Mouse (Mus musculus): ENCODE measurements at regions not wholly inside any gene's neighbourhood (a gene's known extent, or its start where the extent isn't known, plus 50 kb on each side); places are given as distances from the start of the nearest gene placed in this dataset.
A peak's percentile ranks its signal among the peaks of the same experiment; 100 is the strongest.

DNA sequence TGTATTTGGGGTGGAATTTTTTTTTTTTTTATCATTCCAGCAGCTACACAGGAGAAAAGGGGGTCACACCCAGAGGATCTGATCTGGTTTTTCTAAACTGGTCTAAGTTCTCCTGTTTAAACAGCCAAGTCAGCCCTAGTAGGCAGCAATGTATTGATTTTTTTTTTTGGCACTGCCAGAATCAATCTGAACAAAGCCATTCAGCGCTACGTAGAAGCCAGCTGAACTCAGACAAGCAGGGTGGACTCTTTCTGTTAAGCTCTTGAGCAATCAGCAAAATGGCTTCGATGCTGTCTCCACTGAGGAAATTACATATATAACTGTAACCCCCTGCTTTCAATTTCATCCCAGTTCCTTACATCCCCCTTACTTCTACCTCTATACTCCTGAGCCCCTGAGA is 230.5 kb downstream of the Gm45692 start:
- WGBS, result 91% methylated on average over 3 of the region's 3 CpGs
- Histone ChIP-seq H3K9ac (no peak overlapping the region), H3K27ac (no peak overlapping the region), H3K9me3 (no peaks in the 10 kb centered on the region), H3K4me1 (replicated peaks) (0 out of 2 replicates have a peak, but pooled peaks cover 13% of the 10 kb centered on the region), H3K4me3 (replicated peaks) (no peak overlapping the region), H3K27me3 (replicated peaks) (no peaks in the 10 kb centered on the region), H3K36me3 (no peaks in the 10 kb centered on the region), H3K4me2 (replicated peaks) (no peak overlapping the region)
- no peak for ATAC-seq

DNA sequence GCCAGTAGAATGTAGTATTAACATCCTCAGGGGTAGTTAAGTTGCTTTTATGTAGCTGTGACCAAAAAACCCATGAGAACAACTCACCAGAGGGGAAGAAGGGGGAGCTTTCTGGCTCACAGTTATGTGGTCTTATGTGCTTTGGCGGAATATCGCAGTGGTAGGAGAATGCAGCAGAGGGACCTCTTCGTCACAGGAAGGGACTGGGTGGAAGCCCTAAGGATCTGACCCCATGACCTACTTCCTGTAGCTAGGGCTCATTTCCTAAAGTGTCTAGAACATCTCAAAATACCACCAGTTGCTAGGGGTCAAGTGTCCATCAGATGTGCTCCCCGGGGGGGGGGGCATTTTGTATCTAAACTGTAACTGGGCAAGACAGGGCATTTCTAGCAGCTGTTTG is 231.3 kb downstream of the Gm45692 start:
- H3K4me3 ChIP-seq (replicated peaks), result no peak overlapping the region
- no peak overlapping the region for H3K4me2 ChIP-seq (replicated peaks)
- H3K9ac ChIP-seq, result no peak overlapping the region
- 0 out of 2 replicates have a peak, but pooled peaks cover 13% of the 10 kb centered on the region for H3K4me1 ChIP-seq (replicated peaks)
- no peak for ATAC-seq
- WGBS, result 74% methylated on average over 4 of the region's 4 CpGs
- H3K36me3 ChIP-seq, result no peaks in the 10 kb centered on the region
- H3K27ac ChIP-seq, result 0 out of 2 replicates have a peak overlapping the region, but pooled peaks have one; percentile 15
- H3K9me3 ChIP-seq, result no peaks in the 10 kb centered on the region
- no peaks in the 10 kb centered on the region for H3K27me3 ChIP-seq (replicated peaks)

DNA sequence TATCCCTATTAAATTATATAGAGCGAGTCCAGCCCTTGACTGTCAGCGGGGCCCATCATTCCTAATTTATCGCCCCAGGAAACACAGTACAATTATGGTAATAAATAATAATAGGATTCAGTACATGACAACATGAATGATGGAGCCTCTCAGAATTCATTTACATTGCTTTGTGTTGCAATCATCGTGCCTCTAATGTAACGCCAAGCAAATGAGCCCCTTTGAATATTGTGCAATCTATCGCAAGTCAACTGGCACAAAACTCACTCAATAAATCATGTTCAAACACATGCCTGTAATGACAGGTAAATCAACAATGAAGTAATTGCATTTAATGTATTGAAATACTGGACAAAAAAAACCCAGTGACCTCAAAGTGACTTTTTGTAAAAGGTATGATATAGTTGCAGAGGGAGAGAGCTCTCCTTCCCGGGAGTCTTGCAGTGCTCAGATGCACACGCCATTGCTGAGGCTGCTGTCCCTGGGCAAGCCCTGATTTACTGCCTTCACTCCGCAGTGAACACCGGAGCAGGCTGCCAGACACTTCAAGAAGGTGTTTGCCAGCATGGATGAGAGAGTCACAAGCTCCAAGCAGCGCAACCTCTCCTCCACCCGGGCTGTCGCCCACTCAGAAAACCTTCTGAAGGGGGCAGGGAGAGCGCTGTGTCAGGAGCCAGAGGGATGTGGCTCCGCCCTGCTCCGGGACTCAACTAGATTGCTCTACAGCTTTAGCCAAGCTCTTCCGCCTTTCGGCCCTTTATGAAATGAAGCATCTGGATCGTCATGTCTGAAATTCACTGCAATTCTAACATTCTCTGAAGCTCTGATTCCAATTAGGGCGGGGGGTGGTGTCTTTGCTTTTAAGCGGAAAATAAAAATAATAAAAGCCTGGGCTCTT is 232.6 kb downstream of the Gm45692 start:
- Histone ChIP-seq H3K4me1 (replicated peaks) (0 out of 2 replicates have a peak, but pooled peaks cover 13% of the 10 kb centered on the region), H3K27me3 (replicated peaks) (no peaks in the 10 kb centered on the region), H3K36me3 (no peaks in the 10 kb centered on the region), H3K27ac (peak overlapping the region; percentile 93), H3K9me3 (no peaks in the 10 kb centered on the region), H3K4me3 (replicated peaks) (peak overlapping the region; percentile 31), H3K4me2 (replicated peaks) (peak overlapping the region; percentile 83), H3K9ac (0 out of 2 replicates have a peak overlapping the region, but pooled peaks have one; percentile 24)
- ATAC-seq, result peak; percentile 92
- WGBS, result 17% methylated on average over 21 of the region's 21 CpGs

DNA sequence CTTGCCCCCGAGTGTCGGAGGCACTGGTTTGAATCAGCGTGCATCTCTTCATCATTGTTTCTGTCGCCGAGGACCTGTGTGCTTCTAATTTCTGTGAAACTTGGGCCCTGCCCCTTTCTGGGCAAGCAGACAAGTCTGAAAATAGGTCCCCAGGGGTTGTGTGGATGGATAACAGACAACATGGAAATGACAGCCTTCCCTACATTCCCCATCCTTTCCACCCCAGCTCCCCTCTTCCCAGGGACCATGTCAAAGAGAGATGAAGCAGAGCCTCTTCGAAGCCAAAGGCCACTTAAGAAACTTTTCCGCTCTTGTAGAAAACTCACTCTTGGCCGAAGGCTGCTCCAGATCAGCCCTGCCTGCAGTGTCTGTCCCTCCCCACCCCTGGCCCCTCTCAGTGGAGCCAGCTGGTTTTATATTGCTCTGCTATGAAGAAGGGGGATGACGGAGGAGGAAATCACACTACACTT is 233.2 kb downstream of the Gm45692 start:
- H3K27me3 ChIP-seq (replicated peaks), result no peaks in the 10 kb centered on the region
- H3K9ac ChIP-seq, result no peak overlapping the region
- peak; percentile 88 for ATAC-seq
- no peaks in the 10 kb centered on the region for H3K9me3 ChIP-seq
- H3K4me1 ChIP-seq (replicated peaks), result 0 out of 2 replicates have a peak, but pooled peaks cover 13% of the 10 kb centered on the region
- H3K36me3 ChIP-seq, result no peaks in the 10 kb centered on the region
- WGBS, result 31% methylated on average over 9 of the region's 9 CpGs
- H3K4me3 ChIP-seq (replicated peaks), result peak overlapping the region; percentile 31
- H3K27ac ChIP-seq, result peak overlapping the region; percentile 93
- peak overlapping the region; percentile 83 for H3K4me2 ChIP-seq (replicated peaks)

DNA sequence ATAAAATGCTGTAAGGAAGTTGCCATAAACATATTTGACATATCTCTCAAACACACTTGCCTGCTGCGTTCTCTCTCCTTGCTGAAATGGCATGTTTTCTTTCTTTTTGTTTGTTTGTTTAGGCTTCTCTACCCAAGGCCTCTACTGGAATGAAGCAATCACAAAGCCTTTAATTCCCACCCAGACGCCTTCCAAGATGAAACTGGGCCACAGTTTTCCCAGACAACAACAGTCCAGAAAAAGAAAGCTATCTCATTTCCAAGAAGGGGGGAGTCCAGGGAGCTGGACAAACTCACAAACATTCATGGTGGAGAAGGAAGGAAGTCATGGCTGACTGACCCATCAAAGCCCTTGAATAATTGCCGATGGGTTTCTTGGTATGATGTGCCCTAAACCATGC is 234.1 kb downstream of the Gm45692 start:
- no peaks in the 10 kb centered on the region for H3K9me3 ChIP-seq
- H3K4me2 ChIP-seq (replicated peaks), result no peak overlapping the region
- no peaks in the 10 kb centered on the region for H3K27me3 ChIP-seq (replicated peaks)
- no peak overlapping the region for H3K9ac ChIP-seq
- H3K4me1 ChIP-seq (replicated peaks), result 0 out of 2 replicates have a peak, but pooled peaks cover 13% of the 10 kb centered on the region
- peak overlapping the region; percentile 93 for H3K27ac ChIP-seq
- H3K4me3 ChIP-seq (replicated peaks), result no peak overlapping the region
- no peaks in the 10 kb centered on the region for H3K36me3 ChIP-seq
- WGBS, result 50% methylated on average over 3 of the region's 3 CpGs
- ATAC-seq, result no peak

DNA sequence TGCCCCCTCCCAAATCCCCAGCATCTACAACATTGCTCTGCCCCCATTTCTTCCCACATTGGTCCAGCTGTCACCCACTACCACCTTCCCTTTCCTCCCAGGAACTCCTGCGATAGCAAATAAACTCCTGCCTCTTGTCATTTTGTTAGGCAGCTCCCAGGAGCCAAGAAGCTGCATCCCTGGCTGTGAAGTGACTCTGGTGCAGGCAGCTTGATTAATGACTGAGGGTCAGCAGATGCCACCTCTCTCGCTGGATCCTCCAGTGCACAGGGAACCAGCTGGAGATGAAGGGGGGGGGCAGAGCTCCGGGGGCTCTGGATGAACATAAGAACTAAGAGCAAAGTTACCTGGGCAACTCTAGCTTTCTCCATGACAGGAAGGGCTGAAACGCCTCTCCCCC is 235.2 kb downstream of the Gm45692 start:
- Histone ChIP-seq H3K4me3 (replicated peaks) (no peak overlapping the region), H3K4me2 (replicated peaks) (no peak overlapping the region), H3K9me3 (no peaks in the 10 kb centered on the region), H3K27me3 (replicated peaks) (no peaks in the 10 kb centered on the region), H3K4me1 (replicated peaks) (0 out of 2 replicates have a peak, but pooled peaks cover 13% of the 10 kb centered on the region), H3K9ac (no peak overlapping the region), H3K27ac (no peak overlapping the region), H3K36me3 (no peaks in the 10 kb centered on the region)
- ATAC-seq, result no peak
- 24% methylated on average over 4 of the region's 4 CpGs for WGBS

DNA sequence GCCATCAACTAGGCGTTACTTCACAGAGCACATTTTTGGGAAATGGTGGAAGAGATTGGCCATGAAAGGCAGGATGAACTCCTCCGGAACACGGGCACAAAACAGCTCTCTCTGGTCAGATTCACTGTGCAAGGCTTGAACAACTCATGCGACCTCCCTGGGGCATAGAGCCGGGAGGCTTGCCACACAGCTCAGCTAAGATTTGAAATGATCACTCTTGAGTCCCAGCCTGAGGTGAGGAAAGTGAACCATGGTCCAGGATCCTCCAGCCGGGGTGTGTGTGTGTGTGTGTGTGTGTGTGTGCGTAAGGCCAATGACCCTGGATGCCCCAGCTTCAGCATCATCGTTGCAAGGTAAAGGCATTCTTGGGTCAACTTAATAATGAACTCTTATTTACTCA is 237.5 kb downstream of the Gm45692 start:
- Histone ChIP-seq H3K4me1 (replicated peaks) (0 out of 2 replicates have a peak, but pooled peaks cover 7% of the 10 kb centered on the region), H3K27ac (no peak overlapping the region), H3K4me2 (replicated peaks) (no peak overlapping the region), H3K4me3 (replicated peaks) (no peak overlapping the region), H3K9me3 (no peaks in the 10 kb centered on the region), H3K27me3 (replicated peaks) (no peaks in the 10 kb centered on the region), H3K9ac (no peak overlapping the region), H3K36me3 (no peaks in the 10 kb centered on the region)
- 77% methylated on average over 8 of the region's 8 CpGs for WGBS
- ATAC-seq, result no peak

DNA sequence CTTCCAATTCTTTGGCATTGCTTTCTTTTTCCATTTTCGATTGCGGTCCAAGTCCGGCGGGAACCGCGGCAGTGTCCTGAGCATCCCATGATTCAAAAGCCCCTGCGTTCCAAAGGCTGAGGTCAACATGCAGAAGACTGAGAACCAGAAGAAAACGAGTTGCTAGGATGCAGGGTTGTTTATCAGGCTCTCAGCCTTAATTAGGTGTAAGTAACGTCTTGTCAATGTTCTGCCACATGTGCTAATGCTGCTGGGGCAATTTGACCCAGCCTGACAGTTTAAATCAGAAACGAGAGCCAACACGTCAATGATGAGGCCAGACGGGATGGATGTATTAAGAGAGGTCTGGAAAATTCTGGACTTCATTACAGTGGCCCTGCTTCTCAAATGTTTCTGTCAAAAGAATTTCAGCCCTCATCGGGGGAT is 239.4 kb downstream of the Gm45692 start:
- 80% methylated on average over 13 of the region's 13 CpGs for WGBS
- H3K27ac ChIP-seq, result no peak overlapping the region
- H3K27me3 ChIP-seq (replicated peaks), result no peaks in the 10 kb centered on the region
- H3K36me3 ChIP-seq, result no peaks in the 10 kb centered on the region
- 0 out of 2 replicates have a peak, but pooled peaks cover 4% of the 10 kb centered on the region for H3K4me1 ChIP-seq (replicated peaks)
- no peak overlapping the region for H3K4me2 ChIP-seq (replicated peaks)
- no peak overlapping the region for H3K9ac ChIP-seq
- no peak overlapping the region for H3K4me3 ChIP-seq (replicated peaks)
- no peak for ATAC-seq
- no peaks in the 10 kb centered on the region for H3K9me3 ChIP-seq

DNA sequence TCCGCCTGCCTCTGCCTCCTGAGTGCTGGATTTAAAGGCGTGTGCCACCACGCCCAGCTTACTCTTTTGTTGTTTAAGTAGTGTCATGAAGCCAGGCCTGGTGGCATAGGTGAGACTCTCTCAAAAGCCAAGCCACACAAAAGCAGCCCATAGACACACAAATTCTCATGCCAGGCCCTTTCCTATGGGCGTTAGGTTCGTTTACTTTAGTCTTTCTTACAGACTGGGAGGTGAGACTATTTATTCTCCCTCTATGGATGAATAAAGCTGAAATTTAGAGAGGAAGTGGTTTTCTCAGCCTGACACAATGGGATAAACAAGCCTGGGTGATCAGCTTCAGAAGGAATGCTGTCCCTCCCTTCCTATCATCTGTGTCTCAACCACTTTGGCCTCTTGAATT is 243.0 kb downstream of the Gm45692 start:
- ATAC-seq, result no peak
- Histone ChIP-seq H3K27me3 (replicated peaks) (no peaks in the 10 kb centered on the region), H3K9me3 (no peaks in the 10 kb centered on the region), H3K9ac (no peak overlapping the region), H3K4me2 (replicated peaks) (no peak overlapping the region), H3K27ac (no peak overlapping the region), H3K4me3 (replicated peaks) (no peak overlapping the region), H3K4me1 (replicated peaks) (no peaks in the 10 kb centered on the region), H3K36me3 (no peaks in the 10 kb centered on the region)
- 83% methylated on average over 5 of the region's 5 CpGs for WGBS

DNA sequence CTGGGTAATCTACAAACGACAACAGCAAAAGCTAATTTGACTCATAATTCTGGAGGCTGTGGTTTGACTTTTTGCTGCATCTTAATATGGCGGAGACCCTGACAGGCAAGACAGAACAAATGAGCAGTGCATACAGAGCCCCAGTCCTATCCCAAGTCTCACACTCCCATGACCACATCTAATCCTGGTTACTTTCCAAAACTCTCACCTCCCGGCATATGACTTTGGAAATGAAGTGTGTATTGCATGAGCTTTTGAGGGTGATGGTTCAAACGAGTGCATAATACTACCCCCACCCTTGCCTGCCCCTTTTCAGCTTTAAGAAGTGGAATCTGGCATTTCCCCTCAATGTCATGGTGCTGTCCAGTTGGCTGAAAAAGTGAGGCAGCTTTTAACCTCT is 244.3 kb downstream of the Gm45692 start:
- no peak overlapping the region for H3K9ac ChIP-seq
- no peaks in the 10 kb centered on the region for H3K9me3 ChIP-seq
- WGBS, result 85% methylated on average over 4 of the region's 4 CpGs
- ATAC-seq, result no peak
- H3K27ac ChIP-seq, result no peak overlapping the region
- no peaks in the 10 kb centered on the region for H3K36me3 ChIP-seq
- no peaks in the 10 kb centered on the region for H3K4me1 ChIP-seq (replicated peaks)
- H3K27me3 ChIP-seq (replicated peaks), result no peaks in the 10 kb centered on the region
- no peak overlapping the region for H3K4me2 ChIP-seq (replicated peaks)
- H3K4me3 ChIP-seq (replicated peaks), result no peak overlapping the region

DNA sequence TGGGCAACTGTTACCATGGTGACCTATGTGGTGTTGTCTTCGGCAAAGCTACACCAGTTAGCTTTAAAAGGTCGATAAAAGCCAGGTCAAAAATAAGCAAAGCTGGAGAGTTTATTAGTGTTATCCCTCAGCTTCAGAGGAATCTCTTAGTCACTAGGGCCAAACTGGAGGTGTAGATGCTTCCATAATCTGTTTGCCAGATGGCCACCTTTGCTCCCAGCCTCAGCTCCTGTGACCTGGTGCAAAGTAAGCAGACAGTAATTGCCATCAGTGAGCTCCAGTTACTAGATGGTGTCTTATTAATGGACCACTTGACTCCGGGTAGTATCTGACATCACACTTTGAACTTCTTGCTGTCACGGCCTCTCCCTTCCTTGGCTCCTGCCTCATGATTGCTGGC is 245.3 kb downstream of the Gm45692 start:
- WGBS, result 50% methylated on average over 4 of the region's 4 CpGs
- no peaks in the 10 kb centered on the region for H3K4me1 ChIP-seq (replicated peaks)
- no peaks in the 10 kb centered on the region for H3K27me3 ChIP-seq (replicated peaks)
- H3K9me3 ChIP-seq, result no peaks in the 10 kb centered on the region
- ATAC-seq, result no peak
- H3K36me3 ChIP-seq, result no peaks in the 10 kb centered on the region
- no peak overlapping the region for H3K9ac ChIP-seq
- H3K27ac ChIP-seq, result no peak overlapping the region
- no peak overlapping the region for H3K4me2 ChIP-seq (replicated peaks)
- no peak overlapping the region for H3K4me3 ChIP-seq (replicated peaks)

DNA sequence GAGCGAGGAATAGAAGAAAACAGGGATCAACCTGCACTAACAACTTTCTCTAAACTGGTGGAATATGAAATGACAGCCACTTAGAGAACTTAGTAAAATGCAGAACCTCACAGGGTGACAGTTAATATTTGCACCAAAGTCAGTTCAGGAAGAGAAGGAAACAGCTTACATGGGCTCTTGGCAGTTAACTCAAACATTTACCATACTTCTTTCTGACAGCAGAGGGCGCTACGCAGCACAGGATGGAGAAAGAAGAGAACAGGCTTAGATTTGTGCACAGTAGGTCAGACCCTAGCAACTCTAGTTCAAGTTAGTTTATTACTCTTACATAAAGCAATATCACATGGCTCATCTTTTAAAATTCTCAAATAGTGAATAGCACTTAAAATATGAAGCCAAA is 261.3 kb downstream of the Gm45692 start:
- Histone ChIP-seq H3K9ac (no peak overlapping the region), H3K4me2 (replicated peaks) (no peak overlapping the region), H3K27me3 (replicated peaks) (no peaks in the 10 kb centered on the region), H3K36me3 (no peaks in the 10 kb centered on the region), H3K4me3 (replicated peaks) (no peak overlapping the region), H3K9me3 (no peaks in the 10 kb centered on the region), H3K27ac (no peak overlapping the region), H3K4me1 (replicated peaks) (0 out of 2 replicates have a peak, but pooled peaks cover 4% of the 10 kb centered on the region)
- no peak for ATAC-seq
- WGBS, result 37% methylated on average over 3 of the region's 3 CpGs
